Mouse (Mus musculus) forebrain, embryonic 14.5 days (tissue): ENCODE data around the gene Hmgb1. TPM values are rescaled to one million over a fixed set of nuclear protein-coding genes. Genes with fewer than 3 reads are reported as not detected.
A peak's percentile ranks its signal among the peaks of the same experiment; 100 is the strongest.

ENCODE experiments used
- ATAC-seq: fragments of 200-750 bp; cut with Nextera tagmentation; 2 replicates; pipeline ENCODE4 v1.8.0; 2017; ENCODE audit warnings: mild to moderate bottlenecking, moderate library complexity
- DNase-seq: peaks from one replicate; pipeline ENCODE4 v3.0.0-alpha.2; 2015; ENCODE audit warnings: low spot score
- H3K27ac ChIP-seq: fragments of 300-500 bp; sonication (generic); 2 replicates; pipeline ENCODE4 v1.5.1; 2014; ENCODE audit warnings: low read depth, mild to moderate bottlenecking, control low read depth, low read length, moderate library complexity
- H3K27me3 ChIP-seq: fragments of 300-500 bp; sonication (generic); replicated peaks from 2 replicates; pipeline ENCODE4 v1.6.1; 2014; ENCODE audit warnings: low read length, control low read depth, mixed read lengths; ENCODE audit not compliant: control insufficient read depth, insufficient read depth
- H3K36me3 ChIP-seq: fragments of 300-500 bp; sonication (generic); 2 replicates; pipeline ENCODE4 v1.6.1; 2014; ENCODE audit warnings: low read length, control low read depth; ENCODE audit not compliant: control insufficient read depth, insufficient read depth
- H3K4me1 ChIP-seq: fragments of 300-500 bp; sonication (generic); 2 replicates; pipeline ENCODE4 v1.6.1; 2014; ENCODE audit warnings: antibody characterized with exemption, low read length, control low read depth; ENCODE audit not compliant: control insufficient read depth, insufficient read depth
- H3K4me2 ChIP-seq: fragments of 300-500 bp; sonication (generic); 2 replicates; pipeline ENCODE4 v1.6.1; 2014; ENCODE audit warnings: mild to moderate bottlenecking, control low read depth, low read length
- H3K4me3 ChIP-seq: fragments of 300-500 bp; sonication (generic); 2 replicates; pipeline ENCODE4 v1.5.1; 2014; ENCODE audit warnings: low read depth, low read length, control low read depth
- H3K9ac ChIP-seq: fragments of 300-500 bp; sonication (generic); 2 replicates; pipeline ENCODE4 v1.6.1; 2014; ENCODE audit warnings: mild to moderate bottlenecking, low read length, control low read depth, moderate library complexity
- H3K9me3 ChIP-seq: fragments of 300-500 bp; sonication (generic); replicated peaks from 2 replicates; pipeline ENCODE4 v1.6.1; 2016; ENCODE audit warnings: low read length, control low read depth, mixed read lengths; ENCODE audit not compliant: control insufficient read depth
- WGBS: fragments of 180-500 bp; shearing (Covaris S2); extraction: QIAGEN DNeasy Blood & Tissue Kit; methylation state at CpG from one replicate; pipeline ENCODE4 v1.1.7; 2014; 5-methylcytosine and 5-hydroxymethylcytosine counted together
- polyA plus RNA-seq: library from polyadenylated mRNA; unstranded; fragments of >200 nt; fragmentation: Nextera tagmentation; extraction: Ambion mirVana; gene quantifications from 2 replicates; pipeline ENCODE4 v1.2.1, GENCODE M21; 2014

Hmgb1 gene
- polyA plus RNA-seq, 1 experiment from 2014 or later: 1,219 TPM

DNA sequence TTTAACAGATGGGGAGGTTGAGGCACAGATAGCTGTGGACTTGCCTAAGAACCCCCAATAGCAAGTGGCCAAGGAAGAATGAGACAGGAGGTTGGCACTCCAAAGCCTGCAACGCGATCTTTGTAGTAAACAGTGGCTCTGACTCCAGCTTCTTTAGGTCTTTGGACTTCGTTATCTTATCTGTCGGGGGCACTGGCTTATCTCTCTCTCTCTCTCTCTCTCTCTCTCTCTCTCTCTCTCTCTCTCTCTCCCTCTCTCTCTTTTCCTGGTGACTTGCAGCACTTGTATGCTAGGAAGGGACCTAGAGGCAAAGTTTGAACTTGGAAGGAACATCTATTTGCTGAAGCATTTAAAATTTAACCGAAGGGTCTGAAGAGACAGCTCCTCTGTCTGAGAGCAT, 155.9 kb downstream of the Hmgb1 start:
- WGBS: 82% methylated on average over 5 of the region's 5 CpGs
- Histone ChIP-seq H3K9ac (no peak overlapping the region), H3K4me2 (no peak overlapping the region), H3K27me3 (no peaks in the 10 kb centered on the region), H3K27ac (no peak overlapping the region), H3K36me3 (no peaks in the 10 kb centered on the region), H3K9me3 (no peaks in the 10 kb centered on the region), H3K4me1 (peaks cover 9% of the 10 kb centered on the region), H3K4me3 (no peak overlapping the region)
- ATAC-seq (no peak), DNase-seq (no peak)

DNA sequence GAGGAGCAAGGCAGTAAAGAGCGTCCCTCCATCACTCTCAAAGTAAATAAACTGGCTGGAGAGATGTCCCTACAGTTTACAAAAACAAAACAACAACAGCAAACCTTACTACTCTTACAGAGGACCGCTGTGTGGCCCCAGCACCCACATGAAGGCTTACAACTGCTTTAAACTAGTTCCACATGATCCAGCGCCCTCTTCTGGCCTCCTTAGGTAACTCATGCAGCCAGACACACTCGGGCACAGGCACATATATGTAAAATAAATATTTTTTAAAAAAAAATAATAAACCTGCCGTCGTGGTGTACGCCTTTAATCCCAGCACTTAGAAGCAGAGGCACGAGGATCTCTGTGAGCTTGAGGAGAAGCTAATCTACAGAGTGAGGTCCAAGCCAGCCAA, 156.9 kb downstream of the Hmgb1 start:
- WGBS: 78% methylated on average over 8 of the region's 8 CpGs
- Histone ChIP-seq H3K4me1 (peaks cover 9% of the 10 kb centered on the region), H3K36me3 (no peaks in the 10 kb centered on the region), H3K27ac (no peak overlapping the region), H3K9me3 (no peaks in the 10 kb centered on the region), H3K4me3 (no peak overlapping the region), H3K9ac (no peak overlapping the region), H3K27me3 (no peaks in the 10 kb centered on the region), H3K4me2 (no peak overlapping the region)
- ATAC-seq: no peak
- no peak for DNase-seq

DNA sequence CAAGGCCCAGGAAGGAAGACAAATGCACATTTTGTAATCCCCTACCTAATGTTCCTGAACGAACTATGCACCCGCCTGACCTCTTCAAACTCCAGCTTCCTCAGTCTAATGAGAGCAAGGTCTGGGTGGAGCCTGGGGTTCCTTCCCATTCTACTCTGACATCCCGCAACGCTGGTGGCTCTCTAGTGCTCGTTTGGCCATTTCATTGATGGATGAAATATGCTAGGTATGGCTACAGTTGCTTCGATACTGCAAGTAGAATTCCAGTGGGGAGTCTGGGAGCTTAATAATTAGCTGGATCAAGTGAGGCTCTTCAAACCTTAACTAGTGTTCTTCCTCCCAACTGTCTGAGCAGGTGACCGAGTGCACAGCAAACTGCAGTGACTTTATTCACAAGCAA, 163.2 kb downstream of the Hmgb1 start:
- WGBS: 55% methylated on average over 7 of the region's 7 CpGs
- DNase-seq (no peak), ATAC-seq (no peak)
- no peaks in the 10 kb centered on the region for H3K9me3 ChIP-seq
- no peak overlapping the region for H3K4me3 ChIP-seq
- no peaks in the 10 kb centered on the region for H3K36me3 ChIP-seq
- H3K27ac ChIP-seq: no peak overlapping the region
- no peak overlapping the region for H3K9ac ChIP-seq
- no peaks in the 10 kb centered on the region for H3K27me3 ChIP-seq
- no peak overlapping the region for H3K4me2 ChIP-seq
- H3K4me1 ChIP-seq: no peaks in the 10 kb centered on the region; the same call in 1 of the 2 replicates

- Histone ChIP-seq H3K4me3 (no peak overlapping the region), H3K4me1 (peaks cover 2% of the 10 kb centered on the region; the same call in 1 of the 2 replicates), H3K36me3 (no peaks in the 10 kb centered on the region), H3K27ac (no peak overlapping the region), H3K27me3 (no peaks in the 10 kb centered on the region), H3K9me3 (no peaks in the 10 kb centered on the region), H3K4me2 (no peak overlapping the region), H3K9ac (no peak overlapping the region)
- ATAC-seq: no peak
- WGBS: 78% methylated on average over 16 of the region's 16 CpGs
- DNase-seq: no peak
Measured at GRCm38 (mm10) chr5:149020681-149021062, 163.6 kb downstream of the Hmgb1 start.

DNA sequence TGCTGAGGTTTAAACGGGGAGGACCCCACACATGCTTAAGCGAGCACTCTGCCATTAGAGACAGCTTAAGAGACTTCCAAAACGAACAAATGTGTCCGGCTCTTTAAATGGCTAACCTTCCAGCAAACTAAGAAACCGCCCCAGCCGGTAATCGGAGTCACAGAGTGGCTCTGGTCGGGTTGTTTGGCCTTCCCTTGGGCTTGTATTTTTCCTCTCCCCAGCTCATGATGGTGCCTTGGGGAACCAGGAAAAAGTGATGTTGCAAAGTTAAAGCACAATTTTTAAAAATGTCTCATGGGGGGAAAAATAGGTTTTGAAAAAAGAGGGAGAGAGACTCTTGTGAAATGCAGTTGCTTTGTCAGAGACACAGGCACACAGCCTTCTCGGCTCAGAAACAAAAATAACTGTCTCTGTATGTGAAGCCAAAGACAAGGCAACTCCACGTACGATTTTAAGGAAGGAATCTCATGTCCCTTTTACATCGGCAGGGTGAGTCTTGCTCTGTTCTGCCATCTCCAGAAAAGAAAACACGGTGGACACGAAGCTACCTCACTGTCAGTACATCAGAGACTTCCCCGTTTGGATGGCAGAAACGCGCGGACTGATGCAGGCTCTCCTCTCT, 164.1 kb downstream of the Hmgb1 start:
- no peaks in the 10 kb centered on the region for H3K9me3 ChIP-seq
- H3K4me2 ChIP-seq: no peak overlapping the region
- WGBS: 63% methylated on average over 18 of the region's 18 CpGs
- DNase-seq (no peak), ATAC-seq (no peak)
- peaks cover 2% of the 10 kb centered on the region; the same call in 1 of the 2 replicates for H3K4me1 ChIP-seq
- H3K27me3 ChIP-seq: no peaks in the 10 kb centered on the region
- H3K27ac ChIP-seq: no peak overlapping the region
- no peaks in the 10 kb centered on the region for H3K36me3 ChIP-seq
- H3K4me3 ChIP-seq: no peak overlapping the region
- no peak overlapping the region for H3K9ac ChIP-seq

DNA sequence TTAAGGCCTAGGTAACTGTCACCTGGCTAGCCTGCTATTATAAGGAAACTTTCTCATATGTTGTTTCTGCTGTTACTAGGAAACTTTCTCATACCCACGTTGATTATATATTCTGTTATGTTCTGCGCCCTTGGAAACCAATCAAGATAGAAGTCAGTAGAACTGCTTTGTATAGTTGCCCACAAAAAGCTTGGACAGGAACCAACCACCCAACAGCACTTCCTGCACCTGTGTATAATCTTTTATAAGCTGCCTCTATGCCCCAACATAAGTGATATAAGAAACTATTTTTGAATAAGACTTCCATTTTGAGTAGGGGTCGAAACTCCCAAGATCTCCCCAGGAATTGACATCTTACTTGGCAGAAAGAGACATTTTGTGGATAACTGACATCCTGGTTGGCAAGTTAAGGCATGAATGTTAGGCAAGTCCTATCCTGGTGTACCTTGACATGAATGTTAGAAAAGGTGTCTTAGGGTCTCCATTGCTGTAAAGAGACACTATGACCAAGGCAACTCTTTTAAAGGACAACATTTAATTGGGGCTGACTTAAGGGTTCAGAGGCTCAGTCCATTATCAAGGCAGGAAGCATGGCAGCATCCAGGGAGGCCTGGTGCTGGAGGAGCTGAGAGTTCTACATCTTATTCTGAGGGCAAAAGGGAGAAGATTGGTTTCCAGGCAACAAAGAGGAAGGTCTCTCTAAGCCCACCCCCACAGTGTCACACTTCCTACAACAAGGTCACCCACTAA, 166.4 kb downstream of the Hmgb1 start:
- no peak overlapping the region for H3K9ac ChIP-seq
- no peaks in the 10 kb centered on the region for H3K9me3 ChIP-seq
- DNase-seq: no peak
- no peaks in the 10 kb centered on the region for H3K36me3 ChIP-seq
- WGBS: 89% methylated on average over 3 of the region's 3 CpGs
- no peak for ATAC-seq
- H3K4me1 ChIP-seq: peaks cover 7% of the 10 kb centered on the region; the same call in 1 of the 2 replicates
- H3K27ac ChIP-seq: no peak overlapping the region
- no peak overlapping the region for H3K4me2 ChIP-seq
- H3K27me3 ChIP-seq: no peaks in the 10 kb centered on the region
- H3K4me3 ChIP-seq: no peak overlapping the region

DNA sequence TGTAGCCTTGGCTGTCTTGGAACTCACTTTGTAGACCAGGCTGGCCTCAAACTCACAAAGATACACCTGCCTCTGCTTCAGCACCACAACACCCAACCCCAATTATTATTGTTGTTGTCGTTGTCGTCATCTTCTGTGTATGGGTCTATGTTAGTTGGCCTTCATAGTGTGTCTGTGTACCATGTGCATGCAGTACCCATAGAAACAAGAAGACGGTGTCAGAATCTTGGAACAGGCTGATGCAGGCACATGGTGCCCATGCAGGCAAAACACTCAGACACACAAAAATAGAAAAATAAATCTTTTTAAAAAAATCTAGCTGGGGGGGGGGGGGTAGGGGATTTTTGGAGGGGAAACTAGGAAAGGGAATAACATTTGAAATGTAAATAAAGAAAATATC, 167.1 kb downstream of the Hmgb1 start:
- Histone ChIP-seq H3K27me3 (no peaks in the 10 kb centered on the region), H3K4me1 (peaks cover 7% of the 10 kb centered on the region; the same call in 1 of the 2 replicates), H3K9ac (no peak overlapping the region), H3K27ac (no peak overlapping the region), H3K4me2 (no peak overlapping the region), H3K36me3 (no peaks in the 10 kb centered on the region), H3K4me3 (no peak overlapping the region), H3K9me3 (no peaks in the 10 kb centered on the region)
- ATAC-seq: no peak
- DNase-seq: no peak
- 93% methylated on average over 3 of the region's 3 CpGs for WGBS

DNA sequence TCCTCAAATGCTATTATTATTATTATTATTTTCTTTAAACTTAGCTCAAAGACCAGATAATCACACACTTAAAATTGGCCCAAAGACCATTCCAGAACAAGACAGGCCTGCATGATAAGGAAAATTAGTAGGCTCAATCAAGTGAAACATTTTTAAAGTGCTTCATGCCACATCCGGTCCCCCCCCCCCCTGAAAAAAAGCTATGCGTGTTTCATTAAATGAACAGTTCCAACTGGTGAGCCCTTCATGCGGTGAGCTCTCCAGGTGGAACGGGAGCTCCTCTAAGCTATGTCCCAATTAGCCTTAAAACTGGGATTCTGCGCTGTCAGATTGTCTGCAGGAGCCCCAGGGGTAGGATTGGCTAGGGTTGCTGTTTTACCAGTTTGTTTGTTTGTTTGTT, 168.0 kb downstream of the Hmgb1 start:
- Histone ChIP-seq H3K4me3 (no peak overlapping the region), H3K27me3 (no peaks in the 10 kb centered on the region), H3K36me3 (no peaks in the 10 kb centered on the region), H3K4me1 (peaks cover 7% of the 10 kb centered on the region; the same call in 1 of the 2 replicates), H3K4me2 (peak overlapping the region; percentile 90), H3K9ac (no peak overlapping the region), H3K9me3 (no peaks in the 10 kb centered on the region), H3K27ac (no peak overlapping the region)
- 75% methylated on average over 5 of the region's 5 CpGs for WGBS
- ATAC-seq (no peak), DNase-seq (no peak)
